Mouse (Mus musculus) intestine, postnatal 0 days (tissue): ENCODE data around the gene Rtn4rl1. TPM values are rescaled to one million over a fixed set of nuclear protein-coding genes. Genes with fewer than 3 reads are reported as not detected.
"Not testable (repeated sequence)": the region's sequence is repeated elsewhere in the genome, so short reads cannot be mapped to it uniquely, and the experiment has no call there.

Source experiments
- ATAC-seq: fragments of 200-750 bp; cut with Nextera tagmentation; 2 replicates; pipeline ENCODE4 v1.8.0; 2017; ENCODE audit warnings: mild to moderate bottlenecking, moderate TSS enrichment, moderate library complexity
- H3K27ac ChIP-seq: fragments of 300-500 bp; sonication (generic); 2 replicates; pipeline ENCODE4 v1.5.1; 2014; ENCODE audit warnings: mild to moderate bottlenecking, low read depth, low read length, moderate library complexity
- H3K27me3 ChIP-seq: fragments of 300-500 bp; sonication (generic); replicated peaks from 2 replicates; pipeline ENCODE4 v1.6.1; 2014; ENCODE audit warnings: low read length, mixed read lengths; ENCODE audit not compliant: control insufficient read depth, insufficient read depth
- H3K36me3 ChIP-seq: fragments of 300-500 bp; sonication (generic); 2 replicates; pipeline ENCODE4 v1.6.1; 2014; ENCODE audit warnings: mild to moderate bottlenecking, moderate library complexity; ENCODE audit not compliant: control insufficient read depth, insufficient read depth
- H3K4me1 ChIP-seq: fragments of 300-500 bp; sonication (generic); replicated peaks from 2 replicates; pipeline ENCODE4 v1.6.1; 2014; ENCODE audit warnings: antibody characterized with exemption, low read length, mixed read lengths; ENCODE audit not compliant: control insufficient read depth, insufficient read depth
- H3K4me2 ChIP-seq: fragments of 300-500 bp; sonication (generic); replicated peaks from 2 replicates; pipeline ENCODE4 v1.6.1; 2014; ENCODE audit warnings: low read depth, mild to moderate bottlenecking, moderate library complexity
- H3K4me3 ChIP-seq: fragments of 300-500 bp; sonication (generic); 2 replicates; pipeline ENCODE4 v1.5.1; 2014; ENCODE audit warnings: low read depth, low read length
- H3K9ac ChIP-seq: fragments of 300-500 bp; sonication (generic); 2 replicates; pipeline ENCODE4 v1.6.1; 2014; ENCODE audit warnings: mild to moderate bottlenecking, low read depth, low read length
- H3K9me3 ChIP-seq: fragments of 300-500 bp; sonication (generic); 2 replicates; pipeline ENCODE4 v1.6.1; 2016; ENCODE audit warnings: mixed run types; ENCODE audit not compliant: control insufficient read depth
- CTCF ChIP-seq: sonication (generic); IDR thresholded peaks from 2 replicates; pipeline ENCODE4 v1.5.1; 2016; ENCODE audit warnings: low read depth, mild to moderate bottlenecking, control low read depth, antibody characterized with exemption, moderate library complexity
- WGBS: fragments of 180-500 bp; shearing (Covaris S2); extraction: QIAGEN DNeasy Blood & Tissue Kit; methylation state at CpG from one replicate; pipeline ENCODE4 v1.1.7; 2014; 5-methylcytosine and 5-hydroxymethylcytosine counted together
- polyA plus RNA-seq: library from polyadenylated mRNA; unstranded; fragments of >200 nt; fragmentation: Nextera tagmentation; extraction: Ambion mirVana; gene quantifications from 2 replicates; pipeline ENCODE4 v1.2.1, GENCODE M21; 2015

The Rtn4rl1 gene
- polyA plus RNA-seq, 1 experiment from 2014 or later: 1.5 TPM

GRCm38 (mm10) chr11:75172151-75173094, 21.2 kb upstream of the Rtn4rl1 start:
- no peak for ATAC-seq
- Histone ChIP-seq H3K9me3 (no peaks in the 10 kb centered on the region), H3K4me3 (peak overlapping the region; percentile 55), H3K27ac (no peak overlapping the region), H3K9ac (0 out of 2 replicates have a peak overlapping the region, but pooled peaks have one; percentile 26), H3K27me3 (peaks cover 47% of the 10 kb centered on the region), H3K4me2 (peak overlapping the region; percentile 92), H3K4me1 (peaks cover 8% of the 10 kb centered on the region), H3K36me3 (peaks cover under 1% of the 10 kb centered on the region; the same call in 1 of the 2 replicates)
- no peak for TF ChIP-seq CTCF
- WGBS: under 1% methylated on average over 66 of the region's 75 CpGs

- no peak for TF ChIP-seq CTCF
- H3K36me3 ChIP-seq: peaks cover 4% of the 10 kb centered on the region; the same call in 1 of the 2 replicates
- H3K9me3 ChIP-seq: no peaks in the 10 kb centered on the region
- H3K27me3 ChIP-seq: peaks cover 40% of the 10 kb centered on the region
- H3K4me1 ChIP-seq: peaks cover 12% of the 10 kb centered on the region
- WGBS: under 1% methylated on average over 71 of the region's 71 CpGs
- H3K27ac ChIP-seq: no peak overlapping the region
- peak overlapping the region; percentile 55 for H3K4me3 ChIP-seq
- peak overlapping the region; percentile 92 for H3K4me2 ChIP-seq
- peak; percentile 57 for ATAC-seq
- H3K9ac ChIP-seq: peak overlapping the region; percentile 28; the same call in 1 of the 2 replicates
Observed at GRCm38 (mm10) chr11:75173095-75173798, 20.3 kb upstream of the Rtn4rl1 start.

DNA sequence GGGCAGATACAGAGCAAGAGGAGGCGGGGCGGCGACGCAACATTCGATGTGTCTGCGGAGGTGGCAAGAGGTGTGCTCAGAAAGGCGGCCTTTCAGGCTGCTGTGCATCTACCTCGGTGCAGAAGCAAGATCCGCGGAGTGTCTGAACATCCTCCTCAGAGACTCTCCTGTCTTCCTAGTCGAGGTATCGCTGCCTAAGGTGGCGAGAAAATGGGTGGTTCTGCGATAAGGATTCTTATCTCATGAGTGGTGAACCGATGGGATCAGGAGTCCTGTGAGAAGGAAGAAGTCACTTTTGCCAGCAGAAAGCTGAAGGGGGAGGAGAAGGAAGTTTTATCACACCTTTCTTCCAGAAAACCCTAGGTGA, 19.8 kb upstream of the Rtn4rl1 start:
- Histone ChIP-seq H3K27ac (no peak overlapping the region), H3K4me1 (peaks cover 12% of the 10 kb centered on the region), H3K9ac (0 out of 2 replicates have a peak overlapping the region, but pooled peaks have one; percentile 28), H3K36me3 (peaks cover 4% of the 10 kb centered on the region; the same call in 1 of the 2 replicates), H3K9me3 (no peaks in the 10 kb centered on the region), H3K4me3 (peak overlapping the region; percentile 55), H3K4me2 (peak overlapping the region; percentile 92), H3K27me3 (peaks cover 35% of the 10 kb centered on the region)
- no peak for ATAC-seq
- 2% methylated on average over 15 of the region's 15 CpGs for WGBS
- TF ChIP-seq CTCF: no peak

DNA sequence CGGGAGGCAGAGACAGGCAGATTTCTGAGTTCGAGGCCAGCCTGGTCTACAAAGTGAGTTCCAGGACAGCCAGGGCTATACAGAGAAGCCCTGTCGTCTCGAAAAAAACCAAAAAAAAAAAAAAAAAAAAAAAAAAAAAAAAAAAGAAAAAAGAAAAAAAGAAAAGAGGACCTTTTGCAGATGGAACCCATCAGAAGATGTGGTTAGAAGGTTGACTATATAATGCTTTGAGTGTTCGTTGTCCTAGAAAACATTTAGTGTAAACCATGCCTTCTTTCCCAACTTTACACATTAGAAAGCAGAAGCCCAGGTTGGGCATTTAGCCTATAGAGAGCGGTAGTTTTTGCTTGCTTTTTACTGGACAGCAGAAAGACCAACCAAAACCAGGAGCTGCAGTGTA, 19.0 kb upstream of the Rtn4rl1 start:
- H3K4me2 ChIP-seq, ATAC-seq, H3K36me3 ChIP-seq, H3K27ac ChIP-seq, H3K9ac ChIP-seq, H3K9me3 ChIP-seq, H3K4me3 ChIP-seq: not testable (repeated sequence)
- WGBS: 56% methylated on average over 6 of the region's 6 CpGs
- Histone ChIP-seq H3K4me1 (peaks cover 12% of the 10 kb centered on the region), H3K27me3 (peaks cover 30% of the 10 kb centered on the region)

- Histone ChIP-seq H3K9me3 (no peaks in the 10 kb centered on the region), H3K9ac (peak overlapping the region; percentile 60), H3K4me1 (peaks cover 7% of the 10 kb centered on the region; the same call in 1 of the 2 replicates), H3K4me3 (peak overlapping the region; percentile 71), H3K27me3 (peaks cover 4% of the 10 kb centered on the region; the same call in 1 of the 2 replicates), H3K36me3 (peaks cover 10% of the 10 kb centered on the region), H3K27ac (peak overlapping the region; percentile 51), H3K4me2 (peak overlapping the region; percentile 83)
- WGBS: 54% methylated on average over 12 of the region's 12 CpGs
- ATAC-seq: no peak
- TF ChIP-seq CTCF: no peak
Observed at GRCm38 (mm10) chr11:75178011-75178410, 15.6 kb upstream of the Rtn4rl1 start.

GRCm38 (mm10) chr11:75178672-75179208, 14.8 kb upstream of the Rtn4rl1 start, which contains the start of gene Ovca2:
TSS of gene Ovca2 (minus strand) at chr11:75178835.
- Histone ChIP-seq H3K36me3 (peaks cover 18% of the 10 kb centered on the region), H3K27ac (peak within 1 kb of the TSS; percentile 51), H3K4me1 (peaks cover 5% of the 10 kb centered on the region; the same call in 1 of the 2 replicates), H3K4me3 (peak within 1 kb of the TSS; percentile 71), H3K9me3 (no peaks in the 10 kb centered on the region), H3K9ac (peak within 1 kb of the TSS; percentile 60), H3K27me3 (no peaks in the 10 kb centered on the region), H3K4me2 (peak within 1 kb of the TSS; percentile 83)
- TF ChIP-seq CTCF: peak; percentile 98
- WGBS: under 1% methylated on average over 33 of the region's 33 CpGs
- peak; percentile 93 for ATAC-seq
